Mouse (Mus musculus) adrenal gland, adult 8-10 months (tissue): ENCODE results near the gene Vps45. TPM values are rescaled to one million over a fixed set of nuclear protein-coding genes. Genes with fewer than 3 reads are reported as not detected.

ENCODE experiments used
- DNase-seq: peaks from one replicate; pipeline ENCODE4 v3.0.0; 2022
- total RNA-seq, 4 experiments: library from RNA; stranded (reverse); gene quantifications; 2 replicates each; pipeline ENCODE4 v1.2.4; 2022

Vps45 gene
- total RNA-seq, 4 experiments from 2014 or later, result 29.7 to 49.0 (median 34.9) TPM

GRCm38 (mm10) chr3:96036796-96037195 lies 21.5 kb downstream of the Vps45 start:
- no peak for DNase-seq

GRCm38 (mm10) chr3:96033046-96033445 lies 25.2 kb downstream of the Vps45 start:
- no peak for DNase-seq

- DNase-seq, result no peak
These were observed 25.6 kb downstream of the Vps45 start for GRCm38 (mm10) chr3:96032652-96033017.

- no peak for DNase-seq
These were observed 26.1 kb downstream of the Vps45 start for GRCm38 (mm10) chr3:96031991-96032651.

- DNase-seq, result no peak
These were observed 28.5 kb downstream of the Vps45 start for GRCm38 (mm10) chr3:96029766-96030165.

GRCm38 (mm10) chr3:96029336-96029735 lies 28.9 kb downstream of the Vps45 start:
- DNase-seq, result no peak

- no peak for DNase-seq
These were observed 30.4 kb downstream of the Vps45 start for GRCm38 (mm10) chr3:96027875-96028274.

- DNase-seq, result no peak
These were observed 31.1 kb downstream of the Vps45 start for GRCm38 (mm10) chr3:96027145-96027544.

GRCm38 (mm10) chr3:96021421-96022128 lies 36.7 kb downstream of the Vps45 start:
- DNase-seq, result no peak

GRCm38 (mm10) chr3:96020735-96021134 lies 37.5 kb downstream of the Vps45 start:
- DNase-seq, result no peak

GRCm38 (mm10) chr3:96017461-96017860 lies 40.8 kb downstream of the Vps45 start:
- DNase-seq, result no peak

- no peak for DNase-seq
These were observed 41.9 kb downstream of the Vps45 start for GRCm38 (mm10) chr3:96016257-96016889.

GRCm38 (mm10) chr3:96015681-96016080 lies 42.6 kb downstream of the Vps45 start:
- DNase-seq, result no peak

- DNase-seq, result no peak
These were observed 45.5 kb downstream of the Vps45 start for GRCm38 (mm10) chr3:96012805-96013204.

- no peak for DNase-seq
These were observed 49.8 kb downstream of the Vps45 start for GRCm38 (mm10) chr3:96008463-96008862.

GRCm38 (mm10) chr3:96001560-96001959 lies 56.7 kb downstream of the Vps45 start:
- no peak for DNase-seq

GRCm38 (mm10) chr3:96000921-96001501 lies 57.3 kb downstream of the Vps45 start:
- DNase-seq, result no peak

GRCm38 (mm10) chr3:96000080-96000632 lies 58.1 kb downstream of the Vps45 start:
- DNase-seq, result no peak

GRCm38 (mm10) chr3:95999308-96000079 lies 58.8 kb downstream of the Vps45 start:
- DNase-seq, result no peak

- DNase-seq, result no peak
These were observed 61.0 kb downstream of the Vps45 start for GRCm38 (mm10) chr3:95997203-95997721.

GRCm38 (mm10) chr3:95996451-95997073 lies 61.7 kb downstream of the Vps45 start:
- no peak for DNase-seq
